ENCODE assay signal across 11 mouse cellular contexts in genomic region chr17:63008277-63008676, GRCm38 (mm10).
A peak's percentile ranks its signal among the peaks of the same experiment; 100 is the strongest.
DNase-seq lines count a peak whose midpoint lies in the region; ATAC-seq lines count a peak whose summit lies in the region.
"Had no signal": no experiment of that assay in that cellular context is flagged by ENCODE, and none has a peak within 500 bp of the region (broad histone marks: within the 10 kb centered on the region; RNA-seq: fewer than 3 reads in every experiment).

No protein-coding gene starts in this region.

- H3K9ac ChIP-seq in hindbrain, embryonic 16.5 days (ENCODE audit: low read depth, low read length), result no peak overlapping the region
- no peak overlapping the region for H3K9ac ChIP-seq in neural tube, embryonic 12.5 days
- H3K9ac ChIP-seq: liver, embryonic 14.5 days had no signal

- peak overlapping the region; percentile 8; the same call in 1 of the 2 replicates for H3K27ac ChIP-seq in hindbrain, embryonic 16.5 days (ENCODE audit: low read depth, low read length)
- no peak overlapping the region for H3K27ac ChIP-seq in neural tube, embryonic 12.5 days
- H3K27ac ChIP-seq: liver, embryonic 14.5 days had no signal

- no peak overlapping the region for H3K4me2 ChIP-seq in hindbrain, embryonic 16.5 days (ENCODE audit: low read length)
- no peak overlapping the region for H3K4me2 ChIP-seq in neural tube, embryonic 12.5 days (replicated peaks)

- no peaks in the 10 kb centered on the region for H3K9me3 ChIP-seq in hindbrain, embryonic 16.5 days (ENCODE audit: control insufficient read depth, low read length)
- H3K9me3 ChIP-seq in neural tube, embryonic 12.5 days, result no peaks in the 10 kb centered on the region

- intact Hi-C loops in left cerebral cortex, postnatal 14 days (cut with DNase I), result no loop called here

- H3K27me3 ChIP-seq in hindbrain, embryonic 16.5 days (replicated peaks; ENCODE audit: control insufficient read depth, insufficient read depth, low read length), result no peaks in the 10 kb centered on the region
- no peaks in the 10 kb centered on the region for H3K27me3 ChIP-seq in neural tube, embryonic 12.5 days (replicated peaks)

- WGBS in hindbrain, embryonic 16.5 days, result 17% methylated on average over 5 of the region's 5 CpGs
- 37% methylated on average over 5 of the region's 5 CpGs for WGBS in neural tube, embryonic 12.5 days

- H3K4me1 ChIP-seq in hindbrain, embryonic 16.5 days (ENCODE audit: control insufficient read depth, insufficient read depth, low read depth, low read length), result peaks cover 7% of the 10 kb centered on the region
- no peaks in the 10 kb centered on the region; the same call in 1 of the 2 replicates for H3K4me1 ChIP-seq in neural tube, embryonic 12.5 days

- H3K4me3 ChIP-seq in hindbrain, embryonic 16.5 days (ENCODE audit: low read length), result no peak overlapping the region
- no peak overlapping the region for H3K4me3 ChIP-seq in neural tube, embryonic 12.5 days
- H3K4me3 ChIP-seq: erythroblast, embryonic 14.5 days had no signal

- DNase-seq in embryo, embryonic 10 days (ENCODE audit: low spot score), result peak; percentile 52
- no peak for DNase-seq in embryo, embryonic 9.5 days (ENCODE audit: extremely low spot score)
- peak; percentile 19 for DNase-seq in R1 (ENCODE audit: low read depth, low spot score)
- no peak for DNase-seq in urinary bladder, adult 18-20 months (ENCODE audit: low spot score in 2 of 2)
- DNase-seq in heart, adult 8-10 months (ENCODE audit: low spot score), result no peak
- DNase-seq in left cerebral cortex, postnatal 14 days (ENCODE audit: low spot score in 2 of 2), result no peak
- DNase-seq: adrenal gland, adult 2 months had no signal

- peak; percentile 84 for ATAC-seq in hindbrain, embryonic 16.5 days
- peak; percentile 85 for ATAC-seq in neural tube, embryonic 12.5 days (ENCODE audit: low FRiP score, low read depth)

- H3K36me3 ChIP-seq in hindbrain, embryonic 16.5 days (ENCODE audit: control insufficient read depth, insufficient read depth, low read length), result no peaks in the 10 kb centered on the region
- no peaks in the 10 kb centered on the region for H3K36me3 ChIP-seq in neural tube, embryonic 12.5 days

Comparison
In these comparisons a context has a peak if more than half of its experiments do, and no peak if none do; other contexts are left out.
1. DNase-seq: peak in embryo, embryonic 10 days (single experiment) and R1 (single experiment); none in embryo, embryonic 9.5 days (single experiment), urinary bladder, adult 18-20 months (0 of 2), heart, adult 8-10 months (single experiment) and left cerebral cortex, postnatal 14 days (0 of 2).